Mouse (Mus musculus): ENCODE measurements around the gene Zfp708.

DNA sequence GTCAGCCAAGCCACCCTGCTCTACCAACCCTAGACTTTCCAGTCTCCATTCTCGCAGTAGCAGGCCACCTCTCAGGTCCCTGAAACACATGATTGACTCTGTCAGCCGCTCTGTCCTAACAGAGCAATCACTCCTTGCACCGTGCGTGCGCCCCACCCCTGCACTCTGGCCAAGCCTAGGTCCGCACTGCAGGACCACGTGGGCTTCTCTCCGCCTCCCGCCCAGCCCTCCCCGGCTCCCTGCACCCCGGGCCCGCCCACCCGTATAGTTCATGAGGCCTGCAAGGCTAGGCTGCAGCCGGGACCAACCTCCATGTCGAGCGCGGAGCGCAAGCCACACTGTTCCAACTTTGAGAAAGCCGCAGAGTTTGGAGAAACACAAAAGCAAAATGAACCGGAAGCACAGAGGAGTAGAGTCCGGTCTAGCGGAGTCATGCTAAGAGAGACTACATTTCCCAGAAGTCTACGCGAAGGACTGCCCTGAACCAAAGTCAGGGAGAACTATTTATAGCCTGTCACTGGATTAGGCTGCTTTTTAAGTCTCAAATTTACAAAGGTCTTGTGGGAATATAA, 16.5 kb downstream of the Zfp708 start:
- TF ChIP-seq EP300 (IDR thresholded peaks at IDR 0.05) (no peak), CTCF (IDR thresholded peaks at IDR 0.05) (no peak)
